Mouse (Mus musculus) erythroblast, embryonic 14.5 days (primary cell): ENCODE data around the gene Terb2. TPM values are rescaled to one million over a fixed set of nuclear protein-coding genes. Genes with fewer than 3 reads are reported as not detected.
"Not testable (repeated sequence)": the region's sequence is repeated elsewhere in the genome, so short reads cannot be mapped to it uniquely, and the experiment has no call there.

Source experiments
- H3K27me3 ChIP-seq: 2 replicates; pipeline ENCODE4 v1.6.1; 2012; ENCODE audit warnings: inconsistent platforms; ENCODE audit not compliant: control insufficient read depth
- H3K36me3 ChIP-seq: 2 replicates; pipeline ENCODE4 v1.6.1; 2012; ENCODE audit warnings: mild to moderate bottlenecking, inconsistent platforms; ENCODE audit not compliant: control insufficient read depth
- H3K4me1 ChIP-seq: 2 replicates; pipeline ENCODE4 v1.6.1; 2012; ENCODE audit warnings: inconsistent platforms; ENCODE audit not compliant: control insufficient read depth
- H3K4me3 ChIP-seq: replicated peaks from 2 replicates; pipeline ENCODE3; 2012; ENCODE audit warnings: moderate library complexity, mild to moderate bottlenecking, inconsistent platforms
- H3K9me3 ChIP-seq: 2 replicates; pipeline ENCODE4 v1.6.1; 2012; ENCODE audit warnings: low read length, inconsistent platforms, mixed read lengths; ENCODE audit not compliant: control insufficient read depth
- GATA1 ChIP-seq: IDR thresholded peaks from 2 replicates; pipeline ENCODE4 v1.6.1; 2012; ENCODE audit warnings: low read length, inconsistent platforms, mixed read lengths
- TAL1 ChIP-seq: IDR thresholded peaks from 3 replicates; pipeline ENCODE4 v1.6.1; 2012; ENCODE audit warnings: low read length, inconsistent platforms, mixed read lengths
- polyA plus RNA-seq: library from polyadenylated mRNA; stranded (reverse); fragments of >175 nt; gene quantifications from 2 replicates; pipeline ENCODE4 v1.2.3, GENCODE M21; 2012

The Terb2 gene
- polyA plus RNA-seq, 1 experiment, result not detected

DNA sequence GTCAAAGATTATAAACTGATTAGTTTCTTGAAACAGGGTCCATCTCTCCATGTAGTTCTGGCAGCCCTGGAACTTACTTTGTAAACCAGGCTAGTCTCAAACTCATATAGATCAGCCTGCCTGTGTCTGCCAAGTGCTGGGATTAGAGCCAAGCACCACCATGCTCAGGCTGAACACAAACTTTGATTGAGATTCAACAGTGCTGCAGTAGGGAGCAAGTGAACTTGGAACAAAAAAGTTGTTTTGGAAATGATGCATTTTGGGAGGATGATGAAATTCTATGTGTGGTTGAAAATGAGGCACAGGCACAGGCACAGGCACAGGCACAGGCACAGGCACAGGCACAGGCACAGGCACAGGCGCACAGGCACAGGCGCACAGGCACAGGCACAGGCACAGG is 13.9 kb upstream of the Terb2 start:
- TF ChIP-seq TAL1 (no peak), GATA1 (no peak)
- no peaks in the 10 kb centered on the region for H3K4me1 ChIP-seq
- H3K4me3 ChIP-seq, result no peak overlapping the region
- no peaks in the 10 kb centered on the region for H3K9me3 ChIP-seq
- no peaks in the 10 kb centered on the region for H3K27me3 ChIP-seq
- no peaks in the 10 kb centered on the region for H3K36me3 ChIP-seq

DNA sequence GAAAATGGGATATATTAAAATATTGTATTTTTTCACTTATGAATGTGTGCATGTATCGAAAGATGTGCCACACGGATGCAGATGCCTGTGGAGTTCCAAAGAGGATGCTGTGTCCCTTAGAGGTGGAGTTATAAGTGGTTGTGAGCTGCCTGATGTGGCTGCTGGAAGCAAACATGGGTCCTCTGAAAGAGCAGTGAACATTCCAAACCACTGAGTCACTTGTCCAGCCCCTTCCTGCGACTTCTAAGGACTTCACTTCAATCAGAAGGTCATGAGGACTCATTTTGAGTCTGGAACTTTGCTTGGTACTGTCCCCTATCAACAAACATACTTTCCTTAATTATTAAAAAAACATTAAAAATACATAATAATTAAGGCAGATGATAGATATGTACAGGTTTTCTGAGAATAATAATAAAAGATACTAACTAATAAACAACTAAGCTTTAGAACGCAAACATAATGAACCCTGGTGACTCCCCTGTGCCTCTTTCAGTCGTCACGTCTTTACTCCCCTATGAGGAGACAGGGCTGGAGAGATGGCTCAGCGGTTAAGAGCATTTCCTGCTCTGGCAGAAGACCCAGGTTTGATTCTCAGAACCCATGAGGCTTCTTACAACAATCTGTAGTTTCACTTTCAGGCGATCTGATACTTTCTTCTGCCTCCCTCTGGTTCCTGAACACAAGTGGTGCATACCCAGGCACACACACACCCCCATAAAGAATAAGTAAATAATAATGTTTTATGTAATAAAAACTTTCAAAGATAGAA is 5.8 kb upstream of the Terb2 start:
- TF ChIP-seq GATA1 (no peak), TAL1 (no peak)
- no peaks in the 10 kb centered on the region for H3K27me3 ChIP-seq
- no peaks in the 10 kb centered on the region for H3K4me1 ChIP-seq
- H3K36me3 ChIP-seq, result no peaks in the 10 kb centered on the region
- no peaks in the 10 kb centered on the region for H3K9me3 ChIP-seq
- no peak overlapping the region for H3K4me3 ChIP-seq

DNA sequence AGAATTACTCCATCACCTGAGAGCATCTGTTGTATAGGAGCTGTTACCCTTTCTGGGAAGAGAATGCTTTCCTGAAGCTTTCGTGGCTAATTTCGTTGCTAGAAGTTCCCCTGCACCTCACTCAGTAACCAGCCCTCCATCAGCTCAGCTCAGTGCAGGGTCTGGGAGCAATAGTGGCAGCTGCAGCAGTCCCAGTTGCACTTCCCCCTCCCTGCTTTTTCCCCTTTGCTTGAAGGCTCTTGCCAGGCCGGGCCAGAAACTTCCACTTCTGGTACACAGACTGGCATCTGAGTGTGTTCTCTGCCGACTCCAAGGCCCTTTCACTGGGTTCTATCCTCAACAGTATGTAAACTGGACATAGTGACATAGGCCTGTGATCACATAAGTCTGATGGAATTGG is 986 bp upstream of the Terb2 start:
- Histone ChIP-seq H3K4me3 (no peak overlapping the region), H3K36me3 (no peaks in the 10 kb centered on the region), H3K27me3 (no peaks in the 10 kb centered on the region), H3K9me3 (no peaks in the 10 kb centered on the region), H3K4me1 (no peaks in the 10 kb centered on the region)
- no peak for TF ChIP-seq GATA1
- TF ChIP-seq TAL1, result no peak

DNA sequence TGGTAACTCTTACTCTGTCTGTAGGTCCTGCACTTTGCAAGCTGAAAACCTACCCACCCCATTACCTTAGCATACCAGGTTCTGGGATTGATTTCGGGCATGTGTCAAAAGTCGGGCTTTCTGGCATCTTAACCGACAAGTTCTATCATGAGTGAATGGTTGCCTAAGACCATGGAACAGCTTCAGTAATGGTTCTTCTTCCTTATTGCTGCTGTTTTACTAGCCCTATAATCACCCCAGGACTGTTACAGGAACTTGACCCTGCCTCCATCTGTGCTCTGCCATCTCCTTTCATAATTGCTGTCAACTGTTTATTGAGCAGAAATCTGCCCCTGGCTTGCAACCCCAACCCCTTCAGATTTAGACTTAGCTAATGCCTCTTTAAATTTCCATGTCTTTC is 679 bp downstream of the Terb2 start:
- Histone ChIP-seq H3K4me1 (peaks cover 2% of the 10 kb centered on the region; the same call in 1 of the 2 replicates), H3K9me3 (no peaks in the 10 kb centered on the region), H3K27me3 (no peaks in the 10 kb centered on the region), H3K36me3 (no peaks in the 10 kb centered on the region), H3K4me3 (no peak overlapping the region)
- no peak for TF ChIP-seq TAL1
- no peak for TF ChIP-seq GATA1

DNA sequence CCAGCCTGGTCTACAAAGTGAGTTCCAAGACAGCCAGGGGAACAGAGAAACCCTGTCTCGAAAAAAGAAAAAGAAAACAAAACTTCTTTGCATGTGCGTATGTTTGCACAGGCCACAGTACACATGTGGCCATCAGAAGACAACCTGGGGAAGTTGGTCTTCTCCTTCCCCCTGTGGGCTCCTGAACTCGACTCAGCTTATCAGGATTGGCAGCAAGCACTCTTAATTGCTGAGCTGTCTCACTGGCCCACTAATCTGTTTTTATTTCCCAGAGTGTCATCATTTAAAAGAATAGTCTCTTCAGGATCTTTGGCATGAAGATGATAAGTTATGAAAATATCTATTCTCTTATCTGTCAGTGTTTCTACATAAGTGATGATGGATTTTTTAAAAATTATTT is 5.8 kb downstream of the Terb2 start:
- Histone ChIP-seq H3K27me3 (no peaks in the 10 kb centered on the region), H3K4me3 (no peak overlapping the region), H3K36me3 (no peaks in the 10 kb centered on the region), H3K4me1 (peaks cover 4% of the 10 kb centered on the region; the same call in 1 of the 2 replicates), H3K9me3 (no peaks in the 10 kb centered on the region)
- TF ChIP-seq TAL1, result no peak
- TF ChIP-seq GATA1, result no peak

DNA sequence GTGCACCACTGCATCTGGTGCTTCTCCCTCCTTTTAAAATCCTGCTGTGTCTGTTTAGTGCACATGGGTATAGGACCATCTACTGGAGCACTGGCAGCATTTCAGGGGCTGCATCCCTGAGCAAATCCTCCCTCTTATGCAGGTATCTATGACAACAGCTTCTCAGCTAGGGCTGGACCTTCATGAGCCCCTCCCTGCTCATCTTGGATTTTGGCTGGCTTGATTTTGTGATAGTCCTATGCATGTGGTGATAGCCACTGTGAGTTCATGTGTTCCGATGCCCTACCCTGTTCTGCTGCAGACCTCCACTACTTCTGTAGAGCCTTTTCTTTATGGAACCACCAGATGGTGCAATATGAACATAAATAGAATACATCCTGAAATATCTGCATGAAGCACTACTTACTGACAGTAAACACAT is 8.4 kb downstream of the Terb2 start:
- Histone ChIP-seq H3K9me3 (no peaks in the 10 kb centered on the region), H3K4me3 (no peak overlapping the region), H3K27me3 (no peaks in the 10 kb centered on the region), H3K4me1 (peaks cover 4% of the 10 kb centered on the region; the same call in 1 of the 2 replicates), H3K36me3 (no peaks in the 10 kb centered on the region)
- TF ChIP-seq TAL1, result no peak
- no peak for TF ChIP-seq GATA1

DNA sequence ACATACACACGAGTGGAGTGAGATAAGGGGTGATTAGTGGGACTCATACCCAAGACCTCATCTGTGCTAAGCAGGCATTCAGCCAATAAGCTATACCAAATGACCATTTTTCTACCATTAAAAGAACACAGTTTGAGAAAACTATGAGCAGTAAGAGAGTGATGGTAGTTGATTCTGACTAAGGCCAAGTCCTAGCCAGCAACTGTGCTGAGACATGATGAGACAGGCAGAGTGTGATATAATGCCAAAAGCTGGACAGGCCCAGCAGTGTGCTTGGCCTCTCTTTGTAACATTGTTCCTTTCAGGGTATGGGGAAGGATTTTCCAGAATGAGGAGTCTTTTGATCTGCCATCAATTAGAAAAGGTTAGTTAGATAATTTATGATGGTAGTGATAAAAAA is 15.4 kb downstream of the Terb2 start:
- no peak for TF ChIP-seq GATA1
- TF ChIP-seq TAL1, result no peak
- Histone ChIP-seq H3K4me1 (no peaks in the 10 kb centered on the region), H3K4me3 (no peak overlapping the region), H3K27me3 (no peaks in the 10 kb centered on the region), H3K9me3 (no peaks in the 10 kb centered on the region), H3K36me3 (no peaks in the 10 kb centered on the region)

DNA sequence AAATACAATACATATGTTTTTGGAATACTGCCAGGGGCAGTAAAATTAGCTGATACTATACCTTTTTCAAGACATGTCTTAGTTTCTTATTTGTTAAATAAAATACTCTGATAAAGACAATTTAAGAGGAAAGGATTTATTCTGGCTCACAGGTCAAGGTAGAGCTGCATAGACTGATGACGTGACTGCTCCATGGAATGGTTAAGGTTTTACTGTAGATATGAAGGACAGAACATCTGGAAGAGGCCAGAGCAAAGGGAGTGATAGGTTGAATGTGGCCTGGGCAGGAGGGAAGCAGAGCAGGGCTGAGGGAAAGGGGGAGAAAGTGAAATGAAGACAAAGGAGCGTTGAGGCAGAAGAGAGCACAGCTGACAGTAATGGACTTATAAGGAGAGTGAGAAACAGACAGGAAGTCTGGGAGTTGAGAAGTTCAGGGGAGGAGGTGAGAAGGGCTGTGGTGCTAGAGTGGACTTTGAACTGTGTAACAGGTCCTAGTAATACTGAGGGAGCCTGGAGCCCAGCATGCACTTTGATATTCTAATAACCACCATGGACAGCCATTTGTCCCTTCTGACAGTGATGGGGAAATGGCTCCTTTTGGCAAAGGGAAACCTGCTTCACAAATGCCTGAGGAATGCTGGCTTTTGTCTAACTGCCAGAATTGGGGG is 20.5 kb downstream of the Terb2 start:
- H3K36me3 ChIP-seq, result no peaks in the 10 kb centered on the region
- no peaks in the 10 kb centered on the region for H3K27me3 ChIP-seq
- no peaks in the 10 kb centered on the region for H3K9me3 ChIP-seq
- TF ChIP-seq GATA1 (no peak), TAL1 (no peak)
- H3K4me1 ChIP-seq, result no peaks in the 10 kb centered on the region
- H3K4me3 ChIP-seq, result no peak overlapping the region

DNA sequence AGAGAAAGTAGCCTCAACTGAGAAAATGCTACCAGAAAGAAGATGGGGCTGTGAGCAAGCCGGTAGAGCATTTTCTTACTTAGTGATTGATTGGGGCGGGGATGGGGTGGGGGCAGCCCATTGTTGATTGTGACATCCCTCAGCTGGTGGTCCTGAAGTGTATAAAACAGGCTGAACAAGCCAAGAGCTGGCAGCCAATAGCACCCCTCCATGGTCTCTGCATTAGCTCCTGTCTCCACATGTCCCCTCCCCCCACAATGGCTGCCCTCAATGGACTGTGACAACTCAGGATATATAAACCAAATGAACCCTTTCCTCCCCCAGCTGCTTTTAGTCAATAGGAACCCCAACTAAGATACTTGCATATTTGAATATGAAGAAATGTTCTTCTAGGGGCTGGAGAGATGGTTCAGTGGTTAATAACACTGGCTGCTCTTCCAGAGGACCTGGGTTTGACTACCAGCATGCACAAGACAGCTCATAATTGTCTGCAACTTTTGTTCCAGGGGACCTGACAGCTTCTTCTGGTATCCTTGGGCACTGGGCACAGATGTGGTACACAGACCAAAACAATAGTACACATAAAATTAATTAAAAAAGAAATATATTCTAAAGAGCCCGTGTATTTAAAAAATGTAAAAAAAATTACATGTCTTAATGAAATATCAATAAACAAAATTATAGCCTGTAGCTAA is 24.6 kb downstream of the Terb2 start:
- Histone ChIP-seq H3K9me3 (no peaks in the 10 kb centered on the region), H3K36me3 (no peaks in the 10 kb centered on the region), H3K4me3 (no peak overlapping the region), H3K4me1 (no peaks in the 10 kb centered on the region), H3K27me3 (no peaks in the 10 kb centered on the region)
- TF ChIP-seq GATA1 (no peak), TAL1 (no peak)

DNA sequence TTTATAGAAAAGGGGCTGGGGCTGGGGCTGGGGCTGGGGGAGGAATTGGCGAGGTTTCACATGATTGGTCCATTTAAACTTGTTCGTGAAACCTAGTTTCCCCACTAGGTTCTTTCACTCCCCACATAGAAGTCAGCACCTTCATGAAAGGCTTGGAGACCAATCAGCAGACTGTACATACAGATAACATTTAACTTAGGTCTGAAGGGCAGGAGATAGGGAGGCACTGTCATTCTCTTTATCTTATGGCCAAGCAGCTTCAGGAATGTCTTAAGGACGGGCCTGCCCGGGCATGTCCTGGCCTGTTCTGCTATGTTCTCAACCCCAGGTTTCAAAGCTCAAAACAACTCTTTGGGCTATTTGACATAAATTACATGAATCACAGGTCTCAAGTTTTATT is 31.0 kb downstream of the Terb2 start:
- not testable (repeated sequence) for H3K27me3 ChIP-seq, H3K36me3 ChIP-seq, H3K4me1 ChIP-seq, H3K9me3 ChIP-seq, H3K4me3 ChIP-seq
